Mouse (Mus musculus) hindbrain, embryonic 16.5 days (tissue): ENCODE results near the gene Nr2f6. TPM values are rescaled to one million over a fixed set of nuclear protein-coding genes. Genes with fewer than 3 reads are reported as not detected.

ENCODE experiments used
- ATAC-seq: fragments of 200-750 bp; cut with Nextera tagmentation; 2 replicates; pipeline ENCODE4 v1.8.0; 2017; ENCODE audit warnings: moderate TSS enrichment, moderate library complexity
- H3K27ac ChIP-seq: fragments of 300-500 bp; sonication (generic); 2 replicates; pipeline ENCODE4 v1.5.1; 2014; ENCODE audit warnings: low read depth, mild to moderate bottlenecking, control low read depth, low read length, moderate library complexity
- H3K27me3 ChIP-seq: fragments of 300-500 bp; sonication (generic); replicated peaks from 2 replicates; pipeline ENCODE4 v1.6.1; 2014; ENCODE audit warnings: low read length; ENCODE audit not compliant: control insufficient read depth, insufficient read depth
- H3K36me3 ChIP-seq: fragments of 300-500 bp; sonication (generic); 2 replicates; pipeline ENCODE4 v1.6.1; 2014; ENCODE audit warnings: mild to moderate bottlenecking, low read length, moderate library complexity, mixed read lengths; ENCODE audit not compliant: control insufficient read depth, insufficient read depth
- H3K4me1 ChIP-seq: fragments of 300-500 bp; sonication (generic); 2 replicates; pipeline ENCODE4 v1.6.1; 2014; ENCODE audit warnings: low read depth, low read length; ENCODE audit not compliant: control insufficient read depth, insufficient read depth
- H3K4me2 ChIP-seq: fragments of 300-500 bp; sonication (generic); 2 replicates; pipeline ENCODE4 v1.6.1; 2014; ENCODE audit warnings: mild to moderate bottlenecking, low read length, control low read depth, moderate library complexity
- H3K4me3 ChIP-seq: fragments of 300-500 bp; sonication (generic); 2 replicates; pipeline ENCODE4 v1.5.1; 2014; ENCODE audit warnings: mild to moderate bottlenecking, low read length, control low read depth, moderate library complexity
- H3K9ac ChIP-seq: fragments of 300-500 bp; sonication (generic); 2 replicates; pipeline ENCODE4 v1.6.1; 2014; ENCODE audit warnings: low read depth, mild to moderate bottlenecking, control low read depth, low read length, moderate library complexity
- H3K9me3 ChIP-seq: fragments of 300-500 bp; sonication (generic); 2 replicates; pipeline ENCODE4 v1.6.1; 2014; ENCODE audit warnings: mild to moderate bottlenecking, low read length, moderate library complexity; ENCODE audit not compliant: control insufficient read depth
- WGBS: fragments of 180-500 bp; shearing (Covaris S2); extraction: QIAGEN DNeasy Blood & Tissue Kit; methylation state at CpG from one replicate; pipeline ENCODE4 v1.1.7; 2014; 5-methylcytosine and 5-hydroxymethylcytosine counted together
- polyA plus RNA-seq: library from polyadenylated mRNA; unstranded; fragments of >200 nt; fragmentation: Nextera tagmentation; extraction: Ambion mirVana; gene quantifications from 2 replicates; pipeline ENCODE4 v1.2.1, GENCODE M21; 2015

Nr2f6 gene
- polyA plus RNA-seq, 1 experiment from 2014 or later: 20.7 TPM

- WGBS: 93% methylated on average over 8 of the region's 8 CpGs
- Histone ChIP-seq H3K4me3 (no peak overlapping the region), H3K4me1 (peaks cover 10% of the 10 kb centered on the region), H3K9ac (no peak overlapping the region), H3K4me2 (no peak overlapping the region), H3K9me3 (no peaks in the 10 kb centered on the region), H3K27me3 (no peaks in the 10 kb centered on the region), H3K36me3 (no peaks in the 10 kb centered on the region), H3K27ac (no peak overlapping the region)
- ATAC-seq: no peak
Observed at GRCm38 (mm10) chr8:71404011-71404410, 22.3 kb upstream of the Nr2f6 start.

DNA sequence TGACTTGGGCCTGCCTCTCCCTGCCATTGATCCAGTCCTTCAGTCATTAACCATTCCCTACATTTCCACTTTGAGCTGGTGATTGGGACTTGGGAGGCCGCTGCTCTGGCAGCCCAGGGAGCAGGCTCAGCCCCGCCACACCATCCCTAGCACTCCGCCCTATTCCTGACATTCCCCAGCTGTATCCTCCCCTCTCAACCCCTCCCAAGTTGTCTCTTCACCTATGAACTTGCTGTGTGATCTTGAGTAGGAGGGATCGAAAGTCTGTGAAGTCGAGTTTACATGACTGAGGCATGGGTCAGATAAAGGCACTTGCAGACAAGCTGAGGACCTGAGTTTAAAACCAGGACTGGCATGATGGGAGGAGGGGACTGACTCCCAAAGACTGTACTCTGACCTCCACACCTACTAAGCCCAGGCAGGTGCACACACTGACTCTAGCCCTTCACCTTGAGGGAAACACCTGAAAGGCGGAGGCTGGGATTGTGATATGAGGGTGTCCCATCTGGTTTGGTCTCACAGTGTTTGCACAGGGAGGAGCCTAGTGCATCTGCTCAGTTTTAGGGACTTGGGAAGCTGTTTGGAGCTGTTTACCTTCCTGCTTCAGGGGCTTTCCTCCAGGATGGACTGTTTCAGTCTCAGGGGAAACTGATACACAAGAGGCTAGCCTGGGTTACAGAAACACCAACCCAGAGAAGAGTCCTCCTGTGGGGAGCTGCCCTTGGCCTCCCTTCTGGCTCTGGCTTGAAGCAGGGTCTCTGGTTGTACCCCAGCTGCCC is 21.5 kb upstream of the Nr2f6 start:
- Histone ChIP-seq H3K36me3 (peaks cover 5% of the 10 kb centered on the region; the same call in 1 of the 2 replicates), H3K27ac (no peak overlapping the region), H3K4me3 (no peak overlapping the region), H3K4me2 (no peak overlapping the region), H3K9ac (no peak overlapping the region), H3K27me3 (no peaks in the 10 kb centered on the region), H3K4me1 (peaks cover 10% of the 10 kb centered on the region), H3K9me3 (no peaks in the 10 kb centered on the region)
- 90% methylated on average over 6 of the region's 6 CpGs for WGBS
- ATAC-seq: no peak

- Histone ChIP-seq H3K9me3 (no peaks in the 10 kb centered on the region), H3K27ac (no peak overlapping the region), H3K27me3 (no peaks in the 10 kb centered on the region), H3K9ac (no peak overlapping the region), H3K4me3 (no peak overlapping the region), H3K36me3 (peaks cover 7% of the 10 kb centered on the region; the same call in 1 of the 2 replicates), H3K4me1 (peaks cover 14% of the 10 kb centered on the region), H3K4me2 (no peak overlapping the region)
- 90% methylated on average over 9 of the region's 9 CpGs for WGBS
- no peak for ATAC-seq
Observed at GRCm38 (mm10) chr8:71402446-71402964, 20.7 kb upstream of the Nr2f6 start.

- Histone ChIP-seq H3K4me3 (no peak overlapping the region), H3K4me1 (peaks cover 14% of the 10 kb centered on the region), H3K4me2 (no peak overlapping the region), H3K36me3 (peaks cover 7% of the 10 kb centered on the region; the same call in 1 of the 2 replicates), H3K27ac (no peak overlapping the region), H3K27me3 (no peaks in the 10 kb centered on the region), H3K9ac (no peak overlapping the region), H3K9me3 (no peaks in the 10 kb centered on the region)
- no peak for ATAC-seq
Observed at GRCm38 (mm10) chr8:71401454-71401853, 19.7 kb upstream of the Nr2f6 start.

- WGBS: 93% methylated on average over 2 of the region's 2 CpGs
- Histone ChIP-seq H3K27ac (no peak overlapping the region), H3K36me3 (peaks cover 7% of the 10 kb centered on the region; the same call in 1 of the 2 replicates), H3K4me2 (no peak overlapping the region), H3K9ac (no peak overlapping the region), H3K9me3 (no peaks in the 10 kb centered on the region), H3K27me3 (no peaks in the 10 kb centered on the region), H3K4me1 (peaks cover 12% of the 10 kb centered on the region), H3K4me3 (no peak overlapping the region)
- no peak for ATAC-seq
Observed at GRCm38 (mm10) chr8:71400826-71401225, 19.1 kb upstream of the Nr2f6 start.

- Histone ChIP-seq H3K4me3 (peak overlapping the region; percentile 80), H3K9me3 (no peaks in the 10 kb centered on the region), H3K36me3 (peaks cover 7% of the 10 kb centered on the region; the same call in 1 of the 2 replicates), H3K4me1 (peaks cover 12% of the 10 kb centered on the region), H3K9ac (no peak overlapping the region), H3K27me3 (no peaks in the 10 kb centered on the region), H3K4me2 (peak overlapping the region; percentile 97), H3K27ac (no peak overlapping the region)
- no peak for ATAC-seq
- WGBS: 86% methylated on average over 12 of the region's 12 CpGs
Observed at GRCm38 (mm10) chr8:71397701-71398100, 15.9 kb upstream of the Nr2f6 start.

DNA sequence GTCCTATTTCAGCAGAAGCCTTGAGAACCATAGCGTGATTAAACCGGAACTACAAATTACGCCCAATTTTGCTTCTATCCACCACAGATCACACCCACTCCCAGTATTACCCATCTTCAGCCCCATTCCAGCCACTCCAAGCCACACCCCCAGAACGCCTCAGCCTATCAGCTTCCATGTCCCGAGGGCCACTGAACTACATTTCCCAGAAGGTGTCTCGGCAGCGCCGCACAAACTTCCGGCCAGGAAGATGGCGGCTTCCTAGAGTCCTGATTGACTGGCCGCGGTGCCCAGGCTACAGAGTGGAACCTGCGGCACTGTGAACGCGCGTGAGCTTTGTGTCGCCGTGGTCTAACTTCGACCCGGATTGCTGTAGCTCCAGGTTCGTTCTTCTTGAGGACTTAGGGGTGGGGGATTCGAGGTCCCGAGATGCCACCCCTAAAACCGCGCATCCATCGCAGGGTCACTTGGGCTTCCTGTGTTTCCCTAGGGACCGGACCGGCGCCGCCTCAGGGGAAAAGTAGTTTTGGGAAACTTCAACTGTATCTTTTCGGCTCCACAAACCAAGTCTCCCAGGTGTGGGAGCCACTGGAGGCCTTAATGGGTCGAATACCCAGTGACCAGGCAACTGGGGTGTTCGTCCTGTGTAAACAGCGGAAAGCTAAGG is 15.0 kb upstream of the Nr2f6 start, which contains the start of gene Babam1:
Babam1 (plus strand) TSS at position 223 of the 667 bp plus-strand sequence.
- ATAC-seq: peak; percentile 98
- H3K27me3 ChIP-seq: no peaks in the 10 kb centered on the region
- peak within 1 kb of the TSS; percentile 85 for H3K9ac ChIP-seq
- peak within 1 kb of the TSS; percentile 80 for H3K4me3 ChIP-seq
- peak within 1 kb of the TSS; percentile 97 for H3K4me2 ChIP-seq
- H3K4me1 ChIP-seq: peaks cover 12% of the 10 kb centered on the region
- no peaks in the 10 kb centered on the region for H3K9me3 ChIP-seq
- peaks cover 7% of the 10 kb centered on the region; the same call in 1 of the 2 replicates for H3K36me3 ChIP-seq
- H3K27ac ChIP-seq: peak within 1 kb of the TSS; percentile 72
- under 1% methylated on average over 34 of the region's 34 CpGs for WGBS

- H3K27me3 ChIP-seq: no peaks in the 10 kb centered on the region
- ATAC-seq: no peak
- 85% methylated on average over 9 of the region's 9 CpGs for WGBS
- peaks cover 12% of the 10 kb centered on the region for H3K4me1 ChIP-seq
- H3K9me3 ChIP-seq: no peaks in the 10 kb centered on the region
- H3K9ac ChIP-seq: peak within 1 kb of the TSS; percentile 35
- H3K36me3 ChIP-seq: peaks cover 7% of the 10 kb centered on the region; the same call in 1 of the 2 replicates
- H3K4me2 ChIP-seq: peak within 1 kb of the TSS; percentile 60
- peak within 1 kb of the TSS; percentile 80 for H3K4me3 ChIP-seq
- peak within 1 kb of the TSS; percentile 72 for H3K27ac ChIP-seq
Observed at GRCm38 (mm10) chr8:71395629-71396028, 13.9 kb upstream of the Nr2f6 start, which contains the start of gene Ushbp1. Ushbp1 (minus strand) TSS chr8:71395802.

GRCm38 (mm10) chr8:71395071-71395470 is 13.3 kb upstream of the Nr2f6 start:
- Histone ChIP-seq H3K9ac (no peak overlapping the region), H3K4me2 (peak overlapping the region; percentile 11; the same call in 1 of the 2 replicates), H3K36me3 (peaks cover 7% of the 10 kb centered on the region; the same call in 1 of the 2 replicates), H3K27me3 (no peaks in the 10 kb centered on the region), H3K4me1 (peaks cover 12% of the 10 kb centered on the region), H3K4me3 (no peak overlapping the region; the same call in 1 of the 2 replicates), H3K27ac (no peak overlapping the region), H3K9me3 (no peaks in the 10 kb centered on the region)
- no peak for ATAC-seq
- 77% methylated on average over 10 of the region's 10 CpGs for WGBS
